Mouse (Mus musculus) liver, embryonic 15.5 days (tissue): ENCODE results near the gene Spata31d1a. TPM values are rescaled to one million over a fixed set of nuclear protein-coding genes. Genes with fewer than 3 reads are reported as not detected.

Source experiments
- ATAC-seq: fragments of 200-750 bp; cut with Nextera tagmentation; 2 replicates; pipeline ENCODE4 v1.8.0; 2017; ENCODE audit warnings: moderate number of reproducible peaks, mild to moderate bottlenecking, moderate library complexity; ENCODE audit not compliant: insufficient read depth
- H3K27ac ChIP-seq: fragments of 300-500 bp; sonication (generic); replicated peaks from 2 replicates; pipeline ENCODE4 v1.5.1; 2015; ENCODE audit warnings: mild to moderate bottlenecking, inconsistent platforms
- H3K27me3 ChIP-seq: fragments of 300-500 bp; sonication (generic); 2 replicates; pipeline ENCODE4 v1.6.1; 2015; ENCODE audit warnings: mild to moderate bottlenecking, inconsistent platforms
- H3K36me3 ChIP-seq: fragments of 300-500 bp; sonication (generic); replicated peaks from 2 replicates; pipeline ENCODE4 v1.6.1; 2015; ENCODE audit warnings: moderate library complexity, mild to moderate bottlenecking, inconsistent platforms
- H3K4me1 ChIP-seq: fragments of 300-500 bp; sonication (generic); replicated peaks from 2 replicates; pipeline ENCODE4 v1.6.1; 2015; ENCODE audit warnings: inconsistent platforms
- H3K4me2 ChIP-seq: fragments of 300-500 bp; sonication (generic); 2 replicates; pipeline ENCODE4 v1.6.1; 2015; ENCODE audit warnings: moderate library complexity, mild to moderate bottlenecking, inconsistent platforms
- H3K4me3 ChIP-seq: fragments of 300-500 bp; sonication (generic); replicated peaks from 2 replicates; pipeline ENCODE4 v1.5.1; 2015; ENCODE audit warnings: mild to moderate bottlenecking, inconsistent platforms
- H3K9ac ChIP-seq: fragments of 300-500 bp; sonication (generic); 2 replicates; pipeline ENCODE4 v1.6.1; 2015; ENCODE audit warnings: moderate library complexity, mild to moderate bottlenecking, inconsistent platforms
- H3K9me3 ChIP-seq: fragments of 300-500 bp; sonication (generic); replicated peaks from 2 replicates; pipeline ENCODE4 v1.6.1; 2016; ENCODE audit warnings: inconsistent platforms
- WGBS: fragments of 180-500 bp; shearing (Covaris S2); methylation state at CpG from one replicate; pipeline ENCODE4 v1.1.7; 2015; ENCODE audit warnings: mixed read lengths; ENCODE audit not compliant: insufficient replicate concordance; 5-methylcytosine and 5-hydroxymethylcytosine counted together
- polyA plus RNA-seq: library from polyadenylated mRNA; unstranded; fragments of >200 nt; fragmentation: Nextera tagmentation; extraction: Ambion mirVana; gene quantifications from 2 replicates; pipeline ENCODE4 v1.2.1, GENCODE M21; 2015

Spata31d1a gene
- polyA plus RNA-seq, 1 experiment from 2014 or later: not detected

- H3K27ac ChIP-seq: no peak overlapping the region
- H3K9ac ChIP-seq: no peak overlapping the region
- H3K36me3 ChIP-seq: no peaks in the 10 kb centered on the region
- H3K9me3 ChIP-seq: no peaks in the 10 kb centered on the region
- 11% methylated on average over 7 of the region's 7 CpGs for WGBS
- peak; percentile 20; the same call in 1 of the 2 replicates for ATAC-seq
- peaks cover 8% of the 10 kb centered on the region for H3K27me3 ChIP-seq
- H3K4me3 ChIP-seq: no peak overlapping the region
- peak overlapping the region; percentile 28; the same call in 1 of the 2 replicates for H3K4me2 ChIP-seq
- H3K4me1 ChIP-seq: peaks cover 29% of the 10 kb centered on the region
Observed at GRCm38 (mm10) chr13:59682629-59683028, 27.5 kb downstream of the Spata31d1a start.

- no peaks in the 10 kb centered on the region for H3K36me3 ChIP-seq
- H3K9me3 ChIP-seq: no peaks in the 10 kb centered on the region
- 13% methylated on average over 4 of the region's 4 CpGs for WGBS
- no peak overlapping the region for H3K27ac ChIP-seq
- ATAC-seq: no peak
- peaks cover 45% of the 10 kb centered on the region for H3K4me1 ChIP-seq
- H3K4me3 ChIP-seq: no peak overlapping the region
- H3K9ac ChIP-seq: no peak overlapping the region; the same call in 1 of the 2 replicates
- peaks cover 8% of the 10 kb centered on the region for H3K27me3 ChIP-seq
- H3K4me2 ChIP-seq: no peak overlapping the region
Observed at GRCm38 (mm10) chr13:59679908-59680307, 30.2 kb downstream of the Spata31d1a start.

DNA sequence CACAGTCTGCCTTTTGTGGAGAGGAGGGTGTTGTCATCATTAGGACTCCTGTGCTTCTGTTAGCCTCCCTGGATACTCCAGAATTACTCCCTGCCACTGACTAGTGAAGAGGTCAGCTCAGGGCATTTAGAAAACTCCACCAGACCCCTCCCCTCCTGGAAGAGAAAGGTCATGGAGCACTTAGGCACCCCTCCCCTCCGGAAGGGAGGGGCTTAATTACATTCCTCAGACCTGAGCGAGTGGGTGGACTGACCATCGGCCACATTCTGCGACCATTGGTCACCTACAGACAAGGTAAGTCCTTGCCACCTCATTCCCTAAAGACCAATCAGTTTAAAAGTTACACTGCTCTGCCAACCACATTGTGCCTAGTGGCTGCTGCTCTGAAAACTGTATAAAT, 30.8 kb downstream of the Spata31d1a start:
- Histone ChIP-seq H3K27ac (no peak overlapping the region), H3K4me2 (no peak overlapping the region), H3K9ac (no peak overlapping the region; the same call in 1 of the 2 replicates), H3K4me3 (no peak overlapping the region), H3K36me3 (no peaks in the 10 kb centered on the region), H3K9me3 (no peaks in the 10 kb centered on the region), H3K4me1 (peaks cover 51% of the 10 kb centered on the region), H3K27me3 (peaks cover 8% of the 10 kb centered on the region)
- 46% methylated on average over 4 of the region's 4 CpGs for WGBS
- ATAC-seq: no peak

GRCm38 (mm10) chr13:59676316-59677229, 33.6 kb downstream of the Spata31d1a start:
- Histone ChIP-seq H3K27me3 (no peaks in the 10 kb centered on the region), H3K27ac (0 out of 2 replicates have a peak overlapping the region, but pooled peaks have one; percentile 19), H3K36me3 (peaks cover 4% of the 10 kb centered on the region; the same call in 1 of the 2 replicates), H3K4me3 (peak overlapping the region; percentile 85), H3K9me3 (no peaks in the 10 kb centered on the region), H3K4me1 (peaks cover 67% of the 10 kb centered on the region), H3K9ac (no peak overlapping the region), H3K4me2 (peak overlapping the region; percentile 87; the same call in 1 of the 2 replicates)
- ATAC-seq: no peak
- WGBS: 44% methylated on average over 12 of the region's 12 CpGs

GRCm38 (mm10) chr13:59675151-59676011, 34.7 kb downstream of the Spata31d1a start, which contains the start of gene Golm1:
Gene Golm1 (minus strand): TSS chr13:59675811.
- peak within 1 kb of the TSS; percentile 84 for H3K9ac ChIP-seq
- peak within 1 kb of the TSS; percentile 87 for H3K4me2 ChIP-seq
- ATAC-seq: peak; percentile 87
- peaks cover 4% of the 10 kb centered on the region for H3K36me3 ChIP-seq
- WGBS: under 1% methylated on average over 61 of the region's 61 CpGs
- H3K9me3 ChIP-seq: no peaks in the 10 kb centered on the region
- H3K4me3 ChIP-seq: peak within 1 kb of the TSS; percentile 85
- peaks cover 73% of the 10 kb centered on the region for H3K4me1 ChIP-seq
- H3K27me3 ChIP-seq: no peaks in the 10 kb centered on the region
- H3K27ac ChIP-seq: peak within 1 kb of the TSS; percentile 90

GRCm38 (mm10) chr13:59674761-59675150, 35.4 kb downstream of the Spata31d1a start:
- H3K9me3 ChIP-seq: no peaks in the 10 kb centered on the region
- WGBS: 1% methylated on average over 13 of the region's 13 CpGs
- peak overlapping the region; percentile 90 for H3K27ac ChIP-seq
- H3K4me2 ChIP-seq: peak overlapping the region; percentile 87
- peak overlapping the region; percentile 84 for H3K9ac ChIP-seq
- H3K27me3 ChIP-seq: no peaks in the 10 kb centered on the region
- peaks cover 5% of the 10 kb centered on the region for H3K36me3 ChIP-seq
- H3K4me1 ChIP-seq: peaks cover 72% of the 10 kb centered on the region
- H3K4me3 ChIP-seq: peak overlapping the region; percentile 85
- no peak for ATAC-seq

DNA sequence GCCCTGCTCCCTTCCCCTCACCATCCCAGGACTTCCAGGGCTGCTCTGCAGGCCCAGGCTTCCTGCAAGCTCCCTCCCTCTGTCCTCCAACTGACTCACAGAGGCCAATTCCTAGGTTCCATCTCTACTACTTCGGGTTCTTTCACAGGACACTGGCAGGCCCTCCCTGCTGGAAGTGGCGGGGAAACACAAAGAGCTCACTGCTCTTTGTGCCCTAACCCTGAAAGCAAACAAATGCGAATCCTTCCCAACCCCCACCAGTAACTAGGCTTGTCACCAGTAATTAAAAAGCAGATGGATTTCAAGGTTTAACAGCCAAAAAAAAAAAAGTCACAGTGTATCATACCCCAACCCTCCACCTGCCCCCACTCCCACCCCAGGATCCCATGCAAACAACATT, 35.9 kb downstream of the Spata31d1a start:
- peak overlapping the region; percentile 84 for H3K9ac ChIP-seq
- H3K9me3 ChIP-seq: no peaks in the 10 kb centered on the region
- peak overlapping the region; percentile 90; the same call in 1 of the 2 replicates for H3K27ac ChIP-seq
- ATAC-seq: no peak
- H3K4me2 ChIP-seq: peak overlapping the region; percentile 87
- peak overlapping the region; percentile 85 for H3K4me3 ChIP-seq
- no peaks in the 10 kb centered on the region for H3K27me3 ChIP-seq
- 14% methylated on average over 3 of the region's 3 CpGs for WGBS
- peaks cover 72% of the 10 kb centered on the region for H3K4me1 ChIP-seq
- peaks cover 8% of the 10 kb centered on the region for H3K36me3 ChIP-seq

- peak overlapping the region; percentile 28 for H3K4me3 ChIP-seq
- peak overlapping the region; percentile 50; the same call in 1 of the 2 replicates for H3K9ac ChIP-seq
- H3K27ac ChIP-seq: peak overlapping the region; percentile 66
- WGBS: 77% methylated on average over 7 of the region's 7 CpGs
- no peaks in the 10 kb centered on the region for H3K27me3 ChIP-seq
- H3K4me1 ChIP-seq: peaks cover 72% of the 10 kb centered on the region
- peaks cover 8% of the 10 kb centered on the region for H3K36me3 ChIP-seq
- peak overlapping the region; percentile 87 for H3K4me2 ChIP-seq
- no peak for ATAC-seq
- H3K9me3 ChIP-seq: no peaks in the 10 kb centered on the region
Observed at GRCm38 (mm10) chr13:59673597-59673996, 36.5 kb downstream of the Spata31d1a start.

GRCm38 (mm10) chr13:59672248-59672647, 37.9 kb downstream of the Spata31d1a start:
- Histone ChIP-seq H3K9me3 (no peaks in the 10 kb centered on the region), H3K4me3 (0 out of 2 replicates have a peak overlapping the region, but pooled peaks have one; percentile 5), H3K4me1 (peaks cover 82% of the 10 kb centered on the region), H3K9ac (no peak overlapping the region), H3K36me3 (peaks cover 14% of the 10 kb centered on the region), H3K27ac (peak overlapping the region; percentile 52; the same call in 1 of the 2 replicates), H3K4me2 (peak overlapping the region; percentile 35), H3K27me3 (no peaks in the 10 kb centered on the region)
- ATAC-seq: no peak
- 13% methylated on average over 6 of the region's 6 CpGs for WGBS

- H3K27me3 ChIP-seq: no peaks in the 10 kb centered on the region
- peaks cover 82% of the 10 kb centered on the region for H3K4me1 ChIP-seq
- no peak overlapping the region for H3K27ac ChIP-seq
- H3K9ac ChIP-seq: no peak overlapping the region
- 49% methylated on average over 2 of the region's 2 CpGs for WGBS
- no peak overlapping the region for H3K4me3 ChIP-seq
- peaks cover 21% of the 10 kb centered on the region for H3K36me3 ChIP-seq
- no peak for ATAC-seq
- H3K9me3 ChIP-seq: no peaks in the 10 kb centered on the region
- H3K4me2 ChIP-seq: peak overlapping the region; percentile 35; the same call in 1 of the 2 replicates
Observed at GRCm38 (mm10) chr13:59671521-59671920, 38.6 kb downstream of the Spata31d1a start.
